Mouse (Mus musculus): ENCODE measurements at regions not wholly inside any gene's neighbourhood (a gene's known extent, or its start where the extent isn't known, plus 50 kb on each side); places are given as distances from the start of the nearest gene placed in this dataset.

DNA sequence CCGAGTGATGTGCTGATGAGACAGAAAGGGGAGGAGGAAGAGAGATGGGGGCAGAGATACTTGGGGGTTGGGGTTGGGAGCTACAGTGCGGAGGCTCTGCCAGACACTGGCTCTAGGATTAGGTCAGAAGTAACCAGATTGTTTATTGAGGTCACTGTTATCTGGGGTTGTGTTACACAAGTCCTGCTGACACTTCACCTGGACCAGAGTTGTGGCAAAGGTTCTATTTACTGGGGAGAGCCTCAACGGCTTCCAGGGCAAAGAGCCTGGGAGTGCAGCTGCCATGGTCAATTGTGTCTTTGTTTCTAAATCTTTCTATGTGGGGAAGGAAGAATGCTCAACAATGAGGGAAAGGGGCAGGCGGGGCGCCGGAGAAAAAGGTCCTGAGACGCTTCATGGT, 144.6 kb upstream of the Stt3b start:
- TF ChIP-seq CTCF (conservative IDR thresholded peaks at IDR 0.05; ENCODE audit: low read length) (no peak), NANOG (IDR thresholded peaks at IDR 0.05; ENCODE audit: borderline replicate concordance, low read length) (no peak), POU5F1 (IDR thresholded peaks at IDR 0.05; ENCODE audit: borderline replicate concordance, low read length) (no peak)
